Mouse (Mus musculus) hindbrain, embryonic 10.5 days (tissue): Measurements from ENCODE around the gene Lgals4. TPM values are rescaled to one million over a fixed set of nuclear protein-coding genes. Genes with fewer than 3 reads are reported as not detected.

Source experiments
- DNase-seq: peaks from one replicate; pipeline ENCODE4 v3.0.0-alpha.2; 2017; ENCODE audit warnings: low spot score
- H3K27ac ChIP-seq: fragments of 300-500 bp; sonication (generic); 2 replicates; pipeline ENCODE4 v1.5.1; 2016; ENCODE audit warnings: mild to moderate bottlenecking, moderate library complexity
- H3K27me3 ChIP-seq: fragments of 300-500 bp; sonication (generic); 2 replicates; pipeline ENCODE4 v1.6.1; 2016; ENCODE audit warnings: mild to moderate bottlenecking; ENCODE audit not compliant: poor library complexity, insufficient read depth, severe bottlenecking
- H3K36me3 ChIP-seq: fragments of 300-500 bp; sonication (generic); 2 replicates; pipeline ENCODE4 v1.6.1; 2016; ENCODE audit warnings: mild to moderate bottlenecking, moderate library complexity
- H3K4me1 ChIP-seq: fragments of 300-500 bp; sonication (generic); replicated peaks from 2 replicates; pipeline ENCODE4 v1.6.1; 2016; ENCODE audit warnings: mild to moderate bottlenecking
- H3K4me3 ChIP-seq: fragments of 300-500 bp; sonication (generic); 2 replicates; pipeline ENCODE4 v1.5.1; 2016; ENCODE audit warnings: mild to moderate bottlenecking, moderate library complexity
- H3K9me3 ChIP-seq: fragments of 300-500 bp; sonication (generic); 2 replicates; pipeline ENCODE4 v1.6.1; 2016; ENCODE audit warnings: mild to moderate bottlenecking, moderate library complexity
- WGBS: fragments of 180-500 bp; shearing (Covaris S2); methylation state at CpG from one replicate; pipeline ENCODE4 v1.1.7; 2016; 5-methylcytosine and 5-hydroxymethylcytosine counted together
- polyA plus RNA-seq: library from polyadenylated mRNA; unstranded; fragments of >200 nt; fragmentation: Nextera tagmentation; extraction: Ambion mirVana; gene quantifications from 2 replicates; pipeline ENCODE4 v1.2.1, GENCODE M21; 2016

Lgals4 gene
- polyA plus RNA-seq, 1 experiment from 2014 or later: 3.9 TPM

DNA sequence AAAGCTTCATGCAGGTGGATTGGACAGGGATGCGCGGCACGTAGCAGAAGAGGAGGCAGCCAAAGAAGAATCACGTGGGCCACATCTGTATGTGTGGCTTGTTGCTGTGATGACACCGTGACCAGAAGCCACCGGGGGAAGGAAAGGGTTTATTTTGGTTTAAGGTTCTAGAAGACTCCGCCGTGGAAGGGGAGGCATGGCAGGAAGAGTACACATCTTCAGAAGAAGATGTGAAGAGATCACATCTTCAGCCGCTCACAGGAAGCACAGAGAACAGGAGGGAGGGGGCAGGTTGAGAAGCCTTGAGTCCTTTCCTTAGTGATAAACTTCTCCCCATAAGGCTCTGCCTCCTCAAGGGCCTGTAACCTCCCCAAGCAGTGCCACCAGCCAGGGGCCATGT is 33.7 kb upstream of the Lgals4 start:
- 92% methylated on average over 9 of the region's 9 CpGs for WGBS
- Histone ChIP-seq H3K4me3 (no peak overlapping the region), H3K27me3 (peaks cover 6% of the 10 kb centered on the region; the same call in 1 of the 2 replicates), H3K36me3 (no peaks in the 10 kb centered on the region), H3K27ac (no peak overlapping the region), H3K4me1 (peaks cover 41% of the 10 kb centered on the region), H3K9me3 (no peaks in the 10 kb centered on the region)
- no peak for DNase-seq

DNA sequence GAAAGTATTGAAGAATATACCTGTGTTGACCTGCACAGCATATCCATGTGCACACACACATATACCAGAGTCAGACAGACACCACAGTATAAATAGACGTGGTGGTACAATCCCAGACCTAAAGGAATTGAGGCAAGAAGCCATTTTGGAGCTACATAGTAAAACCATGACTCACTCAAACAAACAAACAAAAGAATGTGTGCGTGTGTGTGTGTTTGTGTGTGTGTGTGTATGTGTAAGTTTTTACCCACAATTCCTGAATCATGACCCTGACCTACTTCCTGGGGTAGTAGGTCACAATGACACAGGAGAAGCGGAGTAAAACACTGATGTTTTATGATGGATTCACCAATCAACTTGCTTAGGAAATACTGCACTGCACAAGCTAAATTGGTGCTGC is 32.2 kb upstream of the Lgals4 start:
- Histone ChIP-seq H3K27ac (peak overlapping the region; percentile 87), H3K4me3 (no peak overlapping the region), H3K36me3 (no peaks in the 10 kb centered on the region), H3K4me1 (peaks cover 49% of the 10 kb centered on the region), H3K27me3 (no peaks in the 10 kb centered on the region), H3K9me3 (no peaks in the 10 kb centered on the region)
- 78% methylated on average over 3 of the region's 3 CpGs for WGBS
- no peak for DNase-seq

DNA sequence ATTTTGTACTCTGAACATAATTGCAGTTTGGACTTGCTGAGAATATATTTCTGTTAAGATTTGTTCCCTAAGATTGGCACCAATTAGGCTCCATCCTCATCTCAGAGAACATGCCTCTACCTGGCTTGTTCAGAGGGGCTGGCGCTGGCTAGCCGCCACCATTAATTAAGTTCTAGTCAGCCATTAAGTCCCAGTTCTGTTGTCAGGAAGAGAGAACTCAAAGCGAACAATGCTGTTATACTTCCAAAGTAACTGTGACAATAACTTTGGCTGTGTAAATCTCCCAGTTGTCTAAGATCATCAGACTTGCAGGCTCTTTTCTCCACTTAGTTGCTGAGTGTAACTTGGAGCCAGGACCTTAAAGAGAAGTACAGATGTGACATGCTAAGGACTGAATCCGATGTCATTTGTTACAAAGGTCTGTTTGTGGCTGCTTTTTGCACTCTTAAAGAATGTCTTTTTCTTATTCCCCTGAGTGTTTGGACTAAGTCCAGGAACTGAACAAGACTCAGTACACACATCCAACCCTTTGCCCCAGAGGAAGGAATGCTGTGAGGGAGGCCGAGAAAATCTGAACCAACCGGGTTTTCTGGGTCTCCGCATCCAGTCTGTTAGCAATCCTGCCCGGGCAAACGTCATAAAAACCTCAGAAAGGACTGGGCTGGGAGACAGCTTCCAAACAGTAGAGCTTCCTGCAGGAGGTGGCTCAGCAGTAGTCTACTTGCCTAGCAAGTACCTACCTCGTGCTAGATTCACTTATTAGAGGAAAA is 31.6 kb upstream of the Lgals4 start:
- peak; percentile 46 for DNase-seq
- H3K27ac ChIP-seq: peak overlapping the region; percentile 87
- 0 out of 2 replicates have a peak overlapping the region, but pooled peaks have one; percentile 28 for H3K4me3 ChIP-seq

DNA sequence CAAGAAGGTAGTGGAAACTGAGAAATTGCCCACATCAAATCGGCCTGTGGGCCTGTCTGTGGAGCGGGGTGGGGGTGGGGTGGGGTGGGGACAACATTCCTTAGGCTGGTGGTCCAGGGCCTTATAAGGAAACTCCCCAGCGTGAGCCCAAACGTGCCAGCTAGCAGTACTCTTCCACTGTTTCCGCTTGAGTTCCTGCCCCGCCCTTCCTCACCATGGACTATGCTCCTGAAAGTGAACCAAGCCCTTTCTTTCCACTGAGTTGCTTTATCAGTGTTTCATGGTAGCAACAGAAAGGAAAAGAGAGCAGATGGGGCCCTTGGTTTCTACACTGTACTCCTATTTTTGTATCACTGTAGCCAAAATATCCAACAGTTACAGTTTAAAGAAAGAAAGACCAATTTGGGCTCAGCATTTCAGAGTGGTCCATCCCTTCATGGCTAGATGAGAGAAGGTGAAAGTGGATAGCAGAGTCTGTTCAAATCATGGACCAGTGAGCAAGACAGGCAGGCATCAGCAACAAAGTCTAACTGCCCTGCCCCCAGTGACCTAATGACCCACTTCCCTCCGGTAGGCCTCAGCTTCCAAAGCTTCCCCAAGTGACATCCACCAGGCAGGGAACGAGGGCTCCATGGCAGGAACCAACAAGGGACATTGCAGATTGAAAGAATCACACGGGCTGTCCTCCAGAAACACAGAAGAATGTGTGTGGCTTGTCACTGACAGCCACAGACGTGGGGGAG is 30.6 kb upstream of the Lgals4 start:
- H3K27me3 ChIP-seq: no peaks in the 10 kb centered on the region
- no peaks in the 10 kb centered on the region for H3K9me3 ChIP-seq
- 2% methylated on average over 10 of the region's 10 CpGs for WGBS
- peaks cover 49% of the 10 kb centered on the region for H3K4me1 ChIP-seq
- H3K36me3 ChIP-seq: no peaks in the 10 kb centered on the region
- peak; percentile 60 for DNase-seq
- H3K27ac ChIP-seq: peak overlapping the region; percentile 87
- H3K4me3 ChIP-seq: peak overlapping the region; percentile 28

More for the DNA sequence above, 31.6 kb upstream of the Lgals4 start:
- WGBS: 32% methylated on average over 10 of the region's 10 CpGs
- no peaks in the 10 kb centered on the region for H3K9me3 ChIP-seq
- H3K4me1 ChIP-seq: peaks cover 43% of the 10 kb centered on the region
- no peaks in the 10 kb centered on the region for H3K36me3 ChIP-seq
- H3K27me3 ChIP-seq: no peaks in the 10 kb centered on the region

DNA sequence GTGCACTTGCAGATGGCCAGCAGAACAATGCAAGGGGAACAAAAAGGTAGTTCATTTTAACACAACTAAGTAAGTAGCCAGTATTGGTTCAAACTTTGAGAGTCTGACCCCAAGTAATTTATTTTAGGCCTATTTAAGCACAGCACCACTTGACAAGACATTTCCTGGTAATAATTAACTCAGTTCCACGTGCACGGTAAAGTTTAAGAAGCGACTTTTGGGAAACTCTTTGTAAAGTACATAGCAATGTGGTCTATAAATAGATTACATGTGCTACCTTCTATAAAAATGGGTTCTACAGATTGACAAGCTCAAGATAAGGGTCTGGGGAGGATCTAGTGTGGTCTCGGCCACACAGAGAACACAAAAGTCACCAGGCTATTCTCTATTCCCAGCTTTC is 29.9 kb upstream of the Lgals4 start:
- H3K4me3 ChIP-seq: 0 out of 2 replicates have a peak overlapping the region, but pooled peaks have one; percentile 28
- no peak for DNase-seq
- no peaks in the 10 kb centered on the region for H3K36me3 ChIP-seq
- H3K4me1 ChIP-seq: peaks cover 52% of the 10 kb centered on the region
- H3K27me3 ChIP-seq: no peaks in the 10 kb centered on the region
- 70% methylated on average over 4 of the region's 4 CpGs for WGBS
- peak overlapping the region; percentile 87 for H3K27ac ChIP-seq
- H3K9me3 ChIP-seq: no peaks in the 10 kb centered on the region

DNA sequence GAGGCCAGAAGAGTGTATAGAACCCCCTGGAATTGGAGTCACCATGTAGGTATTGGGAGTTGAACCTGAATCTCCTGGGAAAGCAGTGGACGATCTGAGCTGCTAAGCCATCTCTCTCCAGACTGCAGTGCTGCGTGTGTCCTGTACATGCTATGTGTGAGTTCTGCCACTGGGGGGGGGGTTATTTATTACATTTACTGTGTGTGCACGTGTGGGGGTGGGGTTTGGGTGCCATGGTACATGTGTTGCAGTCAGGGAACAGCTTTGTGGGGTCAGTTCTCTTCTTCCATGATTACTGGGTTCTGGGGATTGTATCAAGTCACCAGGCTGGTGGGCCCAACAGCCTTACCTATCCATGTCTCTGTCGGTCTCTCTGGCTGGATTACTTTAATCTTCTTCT is 26.8 kb upstream of the Lgals4 start:
- Histone ChIP-seq H3K4me3 (no peak overlapping the region), H3K9me3 (no peaks in the 10 kb centered on the region), H3K4me1 (peaks cover 55% of the 10 kb centered on the region), H3K27me3 (no peaks in the 10 kb centered on the region), H3K36me3 (peaks cover 4% of the 10 kb centered on the region), H3K27ac (no peak overlapping the region)
- 84% methylated on average over 4 of the region's 4 CpGs for WGBS
- DNase-seq: no peak

DNA sequence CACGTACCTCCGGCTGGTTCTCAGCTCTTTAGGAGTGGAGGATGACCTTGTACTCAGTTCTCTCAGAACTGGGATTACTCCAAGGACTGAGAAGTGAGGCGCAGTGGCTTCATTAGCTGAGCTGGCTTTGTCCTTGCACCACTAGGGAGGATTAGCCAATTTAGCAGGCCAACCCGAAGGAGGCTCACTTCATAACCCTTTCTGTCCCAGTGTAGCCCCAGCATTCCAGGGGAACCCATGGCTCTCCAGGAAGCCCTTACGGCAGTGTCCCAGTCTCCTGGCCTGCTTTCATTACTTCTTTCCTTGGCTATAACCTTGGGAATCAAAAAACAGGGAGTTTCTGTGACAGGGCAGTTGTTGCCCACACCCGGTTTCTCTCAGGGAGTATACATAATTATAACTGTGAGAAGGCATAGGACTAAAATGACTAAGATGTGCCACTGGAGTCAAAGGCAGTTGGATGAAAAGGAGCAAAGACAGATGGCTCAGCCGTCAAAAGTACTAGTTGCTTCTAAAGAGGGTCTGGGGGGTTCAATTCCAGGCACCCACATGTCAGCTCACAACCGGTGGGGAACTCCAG is 25.9 kb upstream of the Lgals4 start:
- Histone ChIP-seq H3K4me3 (peak overlapping the region; percentile 87), H3K9me3 (no peaks in the 10 kb centered on the region), H3K36me3 (peaks cover 13% of the 10 kb centered on the region), H3K27me3 (no peaks in the 10 kb centered on the region), H3K4me1 (peaks cover 55% of the 10 kb centered on the region), H3K27ac (peak overlapping the region; percentile 100)
- no peak for DNase-seq
- 51% methylated on average over 8 of the region's 8 CpGs for WGBS

DNA sequence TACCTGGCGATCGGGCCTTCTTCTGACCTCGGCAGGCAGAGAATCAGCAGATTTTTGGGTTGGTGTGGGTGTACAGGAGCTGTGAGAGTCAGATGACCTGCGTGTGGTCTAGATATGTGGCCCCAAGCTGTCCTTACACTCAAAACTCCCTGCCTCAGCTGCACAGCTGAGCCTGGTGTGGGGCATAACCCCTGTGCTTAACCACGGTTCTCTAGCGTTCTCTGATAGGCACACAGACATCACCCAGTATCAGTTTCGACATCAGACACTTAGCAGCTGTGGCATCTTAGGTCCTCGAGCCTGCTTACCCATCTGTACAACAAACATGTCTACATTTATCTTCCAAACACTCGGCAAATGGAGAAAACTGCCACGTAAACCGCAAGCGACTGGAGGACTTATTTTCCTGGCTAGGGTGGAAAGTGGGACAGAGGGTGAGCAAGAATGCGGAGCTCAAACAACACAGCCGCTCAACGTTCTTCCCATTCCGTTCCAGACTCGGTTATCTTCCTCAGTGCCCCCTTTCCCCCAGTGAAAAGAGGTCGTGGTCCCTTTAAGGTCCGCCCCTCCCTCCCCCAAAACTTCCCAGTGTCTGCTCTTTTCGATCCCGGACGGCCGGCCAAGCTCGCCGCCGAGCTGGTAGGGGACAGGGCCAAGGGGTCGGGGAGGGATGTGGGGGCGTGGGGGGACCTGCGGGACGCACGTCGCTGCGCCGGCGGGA is 25.3 kb upstream of the Lgals4 start, which contains the start of gene Hnrnpl:
Gene Hnrnpl (plus strand): TSS at position 321 of the 721 bp plus-strand sequence.
- peak within 1 kb of the TSS; percentile 100 for H3K27ac ChIP-seq
- 3% methylated on average over 35 of the region's 35 CpGs for WGBS
- H3K9me3 ChIP-seq: no peaks in the 10 kb centered on the region
- DNase-seq: no peak
- H3K27me3 ChIP-seq: no peaks in the 10 kb centered on the region
- H3K4me1 ChIP-seq: peaks cover 55% of the 10 kb centered on the region
- H3K36me3 ChIP-seq: peaks cover 19% of the 10 kb centered on the region
- peak within 1 kb of the TSS; percentile 87 for H3K4me3 ChIP-seq

DNA sequence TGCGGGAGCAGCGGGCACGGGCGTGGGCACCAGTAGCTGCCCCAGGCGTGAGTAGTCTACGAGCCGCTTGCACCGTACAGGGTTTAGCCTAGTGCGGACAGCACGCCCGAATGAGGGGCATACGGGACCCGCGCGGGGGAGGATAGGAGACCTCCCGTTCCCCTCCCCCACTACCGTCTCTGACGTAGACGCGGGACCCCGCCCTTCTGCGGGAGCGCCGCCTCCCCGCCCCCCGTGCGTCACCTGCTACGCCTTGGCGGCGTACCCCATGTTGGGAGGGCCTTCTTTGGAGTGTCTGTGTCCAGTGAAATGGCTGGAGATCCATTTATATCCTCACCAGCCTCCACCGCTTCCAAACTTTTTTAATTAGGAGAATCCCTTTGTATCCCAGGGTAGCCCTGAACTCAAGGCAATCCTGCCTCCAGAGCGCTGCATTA is 24.7 kb upstream of the Lgals4 start:
- Histone ChIP-seq H3K27ac (peak overlapping the region; percentile 100), H3K36me3 (peaks cover 25% of the 10 kb centered on the region), H3K4me3 (peak overlapping the region; percentile 87), H3K9me3 (no peaks in the 10 kb centered on the region), H3K4me1 (peaks cover 55% of the 10 kb centered on the region), H3K27me3 (no peaks in the 10 kb centered on the region)
- under 1% methylated on average over 32 of the region's 32 CpGs for WGBS
- DNase-seq: peak; percentile 94

DNA sequence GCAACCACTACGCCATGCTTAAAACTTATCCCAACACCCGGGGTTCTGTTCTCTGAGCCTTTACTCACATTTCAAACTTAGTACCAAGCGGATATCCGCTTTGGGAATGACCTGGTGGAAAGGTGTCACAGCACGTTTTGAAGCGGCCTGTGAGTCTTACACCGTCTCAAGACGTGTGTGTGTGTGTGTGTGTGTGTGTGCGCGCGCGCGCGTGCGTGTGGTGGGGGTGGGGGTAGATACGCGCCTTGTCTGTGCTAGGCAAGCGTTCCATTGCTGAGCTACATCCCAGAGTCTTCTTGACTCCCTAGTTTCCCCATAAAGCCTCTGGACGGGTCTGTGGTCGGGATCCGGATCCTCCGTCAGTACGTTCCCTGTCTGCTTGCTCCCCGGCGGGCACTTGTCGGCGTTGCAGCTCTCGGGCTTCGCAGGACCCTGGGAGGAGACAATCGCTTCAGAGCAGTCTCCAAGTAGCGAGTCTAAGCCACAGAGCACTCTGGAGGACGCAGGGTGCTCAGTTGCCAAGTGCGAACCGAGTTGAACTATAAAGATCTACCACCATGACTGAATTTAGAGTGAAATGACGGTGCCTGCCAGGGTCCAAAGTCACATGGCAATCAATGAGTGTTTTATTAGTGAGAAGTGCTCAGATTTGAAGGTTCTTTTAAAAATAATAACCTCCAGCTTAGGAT is 24.1 kb upstream of the Lgals4 start:
- H3K9me3 ChIP-seq: no peaks in the 10 kb centered on the region
- H3K4me3 ChIP-seq: peak overlapping the region; percentile 87
- peak overlapping the region; percentile 100 for H3K27ac ChIP-seq
- under 1% methylated on average over 35 of the region's 35 CpGs for WGBS
- H3K36me3 ChIP-seq: peaks cover 31% of the 10 kb centered on the region
- peaks cover 58% of the 10 kb centered on the region for H3K4me1 ChIP-seq
- peak; percentile 81 for DNase-seq
- H3K27me3 ChIP-seq: no peaks in the 10 kb centered on the region

DNA sequence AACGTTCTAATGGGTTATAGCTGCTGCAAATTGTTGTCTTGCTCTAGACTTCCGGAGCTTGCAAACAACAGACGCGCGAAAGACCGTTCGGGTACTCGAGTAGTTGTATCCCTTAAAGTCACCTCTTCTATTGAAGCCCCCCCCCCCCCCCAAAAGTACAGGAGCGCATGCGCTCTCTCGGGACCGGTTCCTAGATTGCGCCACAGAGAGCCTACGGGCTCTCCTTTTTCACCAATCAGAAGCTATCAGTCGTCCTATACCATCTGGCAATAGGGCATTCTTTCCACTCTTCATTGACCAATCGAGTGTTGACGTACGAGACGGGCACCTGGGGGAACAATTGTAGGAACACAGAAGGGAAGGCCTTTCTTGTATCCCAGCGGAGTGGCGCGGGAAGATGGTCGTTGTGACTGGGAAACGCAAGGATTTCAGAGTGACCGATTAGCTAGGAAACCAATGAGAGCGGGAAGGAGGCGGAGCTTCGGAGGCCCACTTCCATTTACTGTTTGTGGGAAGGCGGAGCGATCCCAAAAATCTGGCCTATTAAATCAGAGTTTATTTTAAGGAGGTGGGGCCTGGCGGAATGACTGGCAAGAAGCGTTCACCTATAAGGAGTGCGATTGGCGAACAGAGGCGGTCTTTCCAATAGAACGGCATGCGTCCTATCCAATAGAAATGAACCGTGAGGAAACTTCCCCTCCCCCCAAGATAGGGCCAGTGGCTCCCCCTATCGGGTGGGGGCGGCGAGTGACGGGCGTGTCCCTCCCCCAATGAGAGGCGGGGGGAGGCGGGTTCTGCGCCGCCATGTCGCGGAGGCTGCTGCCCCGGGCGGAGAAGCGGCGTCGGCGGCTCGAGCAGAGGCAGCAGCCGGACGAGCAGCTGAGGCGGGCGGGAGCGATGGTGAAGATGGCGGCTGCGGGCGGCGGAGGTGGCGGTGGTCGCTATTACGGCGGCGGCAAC is 23.3 kb upstream of the Lgals4 start:
- H3K27ac ChIP-seq: peak overlapping the region; percentile 100
- peak; percentile 98 for DNase-seq
- peaks cover 63% of the 10 kb centered on the region for H3K4me1 ChIP-seq
- H3K4me3 ChIP-seq: peak overlapping the region; percentile 87
- H3K36me3 ChIP-seq: peaks cover 40% of the 10 kb centered on the region
- no peaks in the 10 kb centered on the region for H3K27me3 ChIP-seq
- WGBS: under 1% methylated on average over 70 of the region's 70 CpGs
- H3K9me3 ChIP-seq: no peaks in the 10 kb centered on the region
